Comparison of ENCODE assay signal across 25 mouse cellular contexts in genomic region chr14:27085999-27086398, GRCm38 (mm10).
"Had no signal": no experiment of that assay in that cellular context is flagged by ENCODE, and none has a peak within 500 bp of the region (broad histone marks: within the 10 kb centered on the region; RNA-seq: fewer than 3 reads in every experiment).

No protein-coding gene starts in this region.

- DNase-seq: gastrocnemius, postnatal 14 days; gastrocnemius, postnatal 36 days; heart, adult 11 months; heart, adult 2 months; heart, postnatal 14 days; heart, postnatal 36 days; kidney, adult 18-20 months; kidney, adult 8-10 months; kidney, postnatal 10 days; kidney, postnatal 25 days; kidney, postnatal 4 days; left cerebral cortex, postnatal 4 days had no signal

- H3K4me2 ChIP-seq: heart, embryonic 11.5 days; heart, embryonic 13.5 days; heart, embryonic 15.5 days; hindbrain, embryonic 13.5 days; hindbrain, embryonic 15.5 days; intestine, embryonic 15.5 days; limb, embryonic 13.5 days; limb, embryonic 15.5 days; liver, embryonic 12.5 days had no signal

- H3K27me3 ChIP-seq: heart, embryonic 13.5 days; heart, embryonic 15.5 days; hindbrain, embryonic 13.5 days; hindbrain, embryonic 15.5 days; intestine, embryonic 15.5 days; limb, embryonic 13.5 days; limb, embryonic 15.5 days; liver, embryonic 12.5 days had no signal

- H3K9me3 ChIP-seq: heart, embryonic 13.5 days; heart, embryonic 15.5 days; hindbrain, embryonic 13.5 days; hindbrain, embryonic 15.5 days; intestine, embryonic 15.5 days; limb, embryonic 13.5 days; limb, embryonic 15.5 days; liver, embryonic 12.5 days had no signal

- H3K4me3 ChIP-seq: heart, adult 2 months; heart, embryonic 13.5 days; heart, embryonic 15.5 days; hindbrain, embryonic 13.5 days; hindbrain, embryonic 15.5 days; intestine, embryonic 15.5 days; layer of hippocampus, adult 2 months; left cerebral cortex, adult 2 months; limb, embryonic 13.5 days; limb, embryonic 15.5 days; liver, embryonic 12.5 days had no signal

- H3K4me1 ChIP-seq: heart, embryonic 13.5 days; heart, embryonic 15.5 days; hindbrain, embryonic 13.5 days; hindbrain, embryonic 15.5 days; intestine, embryonic 15.5 days; limb, embryonic 15.5 days; liver, embryonic 12.5 days had no signal

- ATAC-seq: inflammation-experienced regulatory T-cells, adult 6 months; intestine, embryonic 15.5 days; intestine, postnatal 0 days; liver, embryonic 12.5 days had no signal

- H3K36me3 ChIP-seq: hindbrain, embryonic 15.5 days; intestine, embryonic 15.5 days; liver, embryonic 12.5 days had no signal

- H3K27ac ChIP-seq: heart, adult 2 months; heart, embryonic 13.5 days; heart, embryonic 15.5 days; hindbrain, embryonic 13.5 days; hindbrain, embryonic 15.5 days; intestine, embryonic 15.5 days; layer of hippocampus, adult 2 months; left cerebral cortex, adult 2 months; limb, embryonic 13.5 days; limb, embryonic 15.5 days; liver, embryonic 12.5 days had no signal

- H3K9ac ChIP-seq: heart, embryonic 13.5 days; heart, embryonic 15.5 days; hindbrain, embryonic 13.5 days; hindbrain, embryonic 15.5 days; intestine, embryonic 15.5 days; limb, embryonic 13.5 days; limb, embryonic 15.5 days; liver, embryonic 12.5 days had no signal
